ENCODE assay signal across 9 mouse cellular contexts in the genomic region with DNA sequence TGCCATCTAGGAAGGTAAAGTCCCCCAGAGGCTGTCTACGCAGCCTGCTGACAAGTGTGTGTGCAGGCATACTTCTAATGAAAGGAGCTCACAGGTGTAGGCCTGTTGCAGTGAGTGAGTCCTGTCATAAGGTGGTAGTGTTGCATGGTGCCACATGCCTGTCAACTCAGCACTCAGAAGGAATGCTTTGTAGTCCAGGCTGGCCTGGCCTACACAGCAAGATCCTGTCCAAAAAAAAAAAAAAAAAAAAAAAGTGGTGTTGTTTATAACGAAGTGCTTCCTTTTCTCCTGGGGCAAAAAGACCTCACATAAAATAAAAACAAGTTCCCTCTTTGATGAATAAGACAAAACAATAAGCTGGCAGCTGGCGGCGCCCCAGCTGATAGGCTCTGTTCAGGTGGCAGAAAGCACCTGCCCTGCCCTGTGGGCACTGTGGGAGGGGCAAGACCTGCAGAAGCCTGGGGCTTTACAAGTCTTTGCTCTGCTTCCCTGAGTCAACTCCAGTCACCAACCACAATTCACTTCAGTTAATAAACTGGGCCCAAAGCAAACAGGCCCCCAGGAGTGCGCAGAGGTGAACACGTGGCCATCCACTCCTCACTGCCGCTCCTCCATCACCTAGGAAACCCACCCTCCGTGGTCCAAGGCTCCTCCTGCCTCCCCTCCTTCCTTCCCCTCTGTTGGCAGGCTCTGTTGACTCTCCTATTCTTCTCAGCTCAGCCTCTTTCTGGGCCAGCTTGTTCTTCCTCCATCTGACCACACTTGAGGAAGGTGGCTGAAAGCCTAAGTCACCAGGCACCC. TPM values are rescaled to one million over a fixed set of nuclear protein-coding genes. Genes with fewer than 3 reads are reported as not detected.
DNase-seq lines count a peak whose midpoint lies in the region; ATAC-seq and TF ChIP-seq lines count a peak whose summit lies in the region.
"Had no signal": no experiment of that assay in that cellular context is flagged by ENCODE, and none has a peak within 500 bp of the region (broad histone marks: within the 10 kb centered on the region; RNA-seq: fewer than 3 reads in every experiment).

No protein-coding gene starts in this region.

- WGBS in heart, embryonic 13.5 days: 51% methylated on average over 8 of the region's 8 CpGs
- WGBS in embryonic facial prominence, embryonic 15.5 days: 48% methylated on average over 8 of the region's 8 CpGs
- WGBS in thymus, adult 2 months: 10% methylated on average over 8 of the region's 8 CpGs

- ATAC-seq in heart, embryonic 13.5 days (ENCODE audit: extremely low read depth, insufficient number of reproducible peaks, low FRiP score, low TSS enrichment): no peak
- ATAC-seq in embryonic facial prominence, embryonic 15.5 days (ENCODE audit: insufficient number of reproducible peaks, low FRiP score, low TSS enrichment, low read depth): peak; percentile 40

- peak overlapping the region; percentile 50 for H3K9ac ChIP-seq in heart, embryonic 13.5 days
- no peak overlapping the region for H3K9ac ChIP-seq in embryonic facial prominence, embryonic 15.5 days

- no peak for TF ChIP-seq CTCF in thymus, adult 2 months (IDR thresholded peaks at IDR 0.05; ENCODE audit: borderline replicate concordance, control insufficient read depth, extremely low read depth, insufficient read depth, low read length, poor library complexity)

- no peaks in the 10 kb centered on the region for H3K36me3 ChIP-seq in heart, embryonic 13.5 days
- H3K36me3 ChIP-seq in embryonic facial prominence, embryonic 15.5 days: no peaks in the 10 kb centered on the region
- H3K36me3 ChIP-seq in thymus, adult 2 months (ENCODE audit: control insufficient read depth, insufficient read depth, low read length): no peaks in the 10 kb centered on the region

- TF ChIP-seq POLR2A in thymus, adult 2 months (IDR thresholded peaks at IDR 0.05; ENCODE audit: control insufficient read depth, extremely low read depth, insufficient read depth, low read length, poor library complexity): no peak

- H3K4me1 ChIP-seq in heart, embryonic 13.5 days: peaks cover 70% of the 10 kb centered on the region
- H3K4me1 ChIP-seq in embryonic facial prominence, embryonic 15.5 days: peaks cover 8% of the 10 kb centered on the region; the same call in 1 of the 2 replicates
- H3K4me1 ChIP-seq in thymus, adult 2 months (replicated peaks; ENCODE audit: control insufficient read depth, insufficient read depth, low read length): peaks cover 39% of the 10 kb centered on the region

- no peak for DNase-seq in heart, adult 18-20 months
- DNase-seq in CD8-positive naive resting alpha-beta T cell, adult 2 months (ENCODE audit: low read depth in 2 of 2, low spot score in 2 of 2): peak; percentile 36 to 47
- peak; percentile 38 to 50 for DNase-seq in kidney, adult 8-10 months
- peak; percentile 80 for DNase-seq in lung, postnatal 10 days
- peak; percentile 66 for DNase-seq in thymus, adult 2 months
- no peak for DNase-seq in retina, postnatal 1 day

- no peak overlapping the region for H3K4me3 ChIP-seq in heart, embryonic 13.5 days
- no peak overlapping the region for H3K4me3 ChIP-seq in embryonic facial prominence, embryonic 15.5 days (replicated peaks)
- H3K4me3 ChIP-seq in thymus, adult 2 months (ENCODE audit: control insufficient read depth, insufficient read depth, low read length): no peak overlapping the region

- no peaks in the 10 kb centered on the region for H3K27me3 ChIP-seq in heart, embryonic 13.5 days (replicated peaks)
- no peaks in the 10 kb centered on the region for H3K27me3 ChIP-seq in embryonic facial prominence, embryonic 15.5 days
- no peaks in the 10 kb centered on the region for H3K27me3 ChIP-seq in thymus, adult 2 months (ENCODE audit: control insufficient read depth, insufficient read depth, low read length)

- H3K9me3 ChIP-seq in heart, embryonic 13.5 days: no peaks in the 10 kb centered on the region
- no peaks in the 10 kb centered on the region for H3K9me3 ChIP-seq in embryonic facial prominence, embryonic 15.5 days (replicated peaks)

- peak overlapping the region; percentile 66 for H3K27ac ChIP-seq in heart, embryonic 13.5 days (replicated peaks)
- no peak overlapping the region for H3K27ac ChIP-seq in embryonic facial prominence, embryonic 15.5 days (replicated peaks)
- peak overlapping the region; percentile 69 for H3K27ac ChIP-seq in thymus, adult 2 months (ENCODE audit: control insufficient read depth, insufficient read depth, low read length)
- H3K27ac ChIP-seq: macrophage had no signal

- H3K4me2 ChIP-seq in heart, embryonic 13.5 days: no peak overlapping the region
- H3K4me2 ChIP-seq in embryonic facial prominence, embryonic 15.5 days (replicated peaks): no peak overlapping the region

RNA-seq across cellular contexts. Expression of a gene that starts 12.5 kb away (rescaled TPM):
- 105 and 109 TPM in 2 replicates for polyA plus RNA-seq in heart, embryonic 13.5 days (2015; fragmentation: Nextera tagmentation; extraction: Ambion mirVana)
- 10 to 100 TPM; 80.4 to 85.1 TPM for total RNA-seq in heart, adult 18-20 months (2021)
- polyA plus RNA-seq in embryonic facial prominence, embryonic 15.5 days (2015; fragmentation: Nextera tagmentation; extraction: Ambion mirVana): 11.5 and 11.7 TPM in 2 replicates
- 3.5 TPM in 2 replicates for polyA plus RNA-seq in thymus, adult 2 months (2012; rRNA removed)

RNA-seq across cellular contexts. Expression of a gene that starts 54.3 kb away (rescaled TPM):
- polyA plus RNA-seq in heart, embryonic 13.5 days (2015; fragmentation: Nextera tagmentation; extraction: Ambion mirVana): 74.7 and 91.0 TPM in 2 replicates
- 10 to 100 TPM; 45.6 to 47.9 TPM for total RNA-seq in heart, adult 18-20 months (2021)
- 68.4 and 74.6 TPM in 2 replicates for polyA plus RNA-seq in embryonic facial prominence, embryonic 15.5 days (2015; fragmentation: Nextera tagmentation; extraction: Ambion mirVana)
- polyA plus RNA-seq in thymus, adult 2 months (2012; rRNA removed): 1.9 and 5.9 TPM in 2 replicates
- polyA plus RNA-seq: macrophage had no signal

Comparison
In these comparisons a context has a peak if more than half of its experiments do, and no peak if none do; other contexts are left out.
1. DNase-seq: peak in CD8-positive naive resting alpha-beta T cell, adult 2 months (2 of 2), kidney, adult 8-10 months (2 of 2), lung, postnatal 10 days (single experiment) and thymus, adult 2 months (single experiment); none in heart, adult 18-20 months (0 of 2) and retina, postnatal 1 day (single experiment).
2. RNA of a gene that starts 54.3 kb away (polyA plus RNA-seq): 74.7 to 91.0 TPM in heart, embryonic 13.5 days and 68.4 to 74.6 TPM in embryonic facial prominence, embryonic 15.5 days; 1.9 to 5.9 TPM in thymus, adult 2 months; every median in the first group is over 10 times any median in the second.